Mouse (Mus musculus) heart, postnatal 14 days (tissue): Measurements from ENCODE around the gene Slc35a3. TPM values are rescaled to one million over a fixed set of nuclear protein-coding genes. Genes with fewer than 3 reads are reported as not detected.
"Not testable (repeated sequence)": the region's sequence is repeated elsewhere in the genome, so short reads cannot be mapped to it uniquely, and the experiment has no call there.

Source experiments
- DNase-seq, 2 experiments: peaks; one replicate each; pipeline ENCODE4 v3.0.0; 2021 to 2022
- intact Hi-C: fragments of 180-260 bp; cut with DNase I; formaldehyde crosslinking; loops from one replicate; pipeline ENCODE4 v1.15.1; 2025
- total RNA-seq, 2 experiments: library from RNA; stranded (reverse); gene quantifications; 2 replicates each; pipeline ENCODE4 v1.2.3; 2021

Gene Slc35a3
- total RNA-seq, 2 experiments from 2014 or later = 17.3 to 17.5 TPM

- no peak for DNase-seq
- intact Hi-C loops = no loop called here
Observed at GRCm38 (mm10) chr3:116702647-116703272, 9.9 kb downstream of the Slc35a3 start.

GRCm38 (mm10) chr3:116701601-116702000 is 11.0 kb downstream of the Slc35a3 start:
- intact Hi-C loops = no loop called here
- DNase-seq = no peak

GRCm38 (mm10) chr3:116698786-116699185 is 13.8 kb downstream of the Slc35a3 start:
- peak in 1 of 2 experiments; percentile 19 for DNase-seq

GRCm38 (mm10) chr3:116695666-116695985 is 17.0 kb downstream of the Slc35a3 start:
- intact Hi-C loops = loop anchor here (10.0 kb wide), 1 partner anchor 49 kb away; no protein-coding TSS in a partner anchor
- DNase-seq = no peak

More at GRCm38 (mm10) chr3:116698786-116699185, 13.8 kb downstream of the Slc35a3 start:
- intact Hi-C loops = loop anchor here (10.0 kb wide), 1 partner anchor 46 kb away; no protein-coding TSS in a partner anchor

- no peak for DNase-seq
- intact Hi-C loops = loop anchor here (10.0 kb wide), 1 partner anchor 50 kb away; no protein-coding TSS in a partner anchor
Observed at GRCm38 (mm10) chr3:116694955-116695665, 17.5 kb downstream of the Slc35a3 start.

GRCm38 (mm10) chr3:116694312-116694711 is 18.3 kb downstream of the Slc35a3 start:
- no peak for DNase-seq
- intact Hi-C loops = loop anchor here (10.0 kb wide), 1 partner anchor 50 kb away; no protein-coding TSS in a partner anchor

GRCm38 (mm10) chr3:116681160-116681559 is 31.5 kb downstream of the Slc35a3 start, which contains the start of gene Gm43191:
TSS of gene Gm43191 (minus strand) at chr3:116681260.
- DNase-seq = no peak
- intact Hi-C loops = no loop called here

GRCm38 (mm10) chr3:116664281-116664680 is 48.4 kb downstream of the Slc35a3 start:
- intact Hi-C loops = loop anchor here (5.0 to 10.0 kb wide), 2 partner anchors 48 to 159 kb away; partner anchors contain the start of genes Rtca and Slc35a3
- not testable (repeated sequence) for DNase-seq

GRCm38 (mm10) chr3:116662463-116662863 is 50.2 kb downstream of the Slc35a3 start, which contains the start of gene Mfsd14a:
TSS of gene Mfsd14a (minus strand) at chr3:116662677.
- peak; percentile 100 for DNase-seq
- intact Hi-C loops = loop anchor here (1.0 to 10.0 kb wide), 3 partner anchors 50 to 158 kb away; partner anchors contain the start of genes Rtca, Sass6 and Slc35a3

- no peak for DNase-seq
- intact Hi-C loops = loop anchor here (1.0 to 10.0 kb wide), 3 partner anchors 50 to 157 kb away; partner anchors contain the start of genes Rtca, Sass6 and Slc35a3
Observed at GRCm38 (mm10) chr3:116661870-116662414, 50.7 kb downstream of the Slc35a3 start.

- intact Hi-C loops = loop anchor here (5.0 to 10.0 kb wide), 2 partner anchors 51 to 157 kb away; partner anchors contain the start of genes Rtca and Slc35a3
- DNase-seq = no peak
Observed at GRCm38 (mm10) chr3:116661288-116661869, 51.3 kb downstream of the Slc35a3 start.

GRCm38 (mm10) chr3:116659856-116660430 is 52.7 kb downstream of the Slc35a3 start:
- intact Hi-C loops = loop anchor here (5.0 to 10.0 kb wide), 2 partner anchors 52 to 155 kb away; partner anchors contain the start of genes Rtca and Slc35a3
- DNase-seq = no peak

- no peak for DNase-seq
- intact Hi-C loops = no loop called here
Observed at GRCm38 (mm10) chr3:116658928-116659565, 53.6 kb downstream of the Slc35a3 start.

- intact Hi-C loops = no loop called here
- DNase-seq = no peak
Observed at GRCm38 (mm10) chr3:116656184-116656965, 56.3 kb downstream of the Slc35a3 start.

- DNase-seq, intact Hi-C loops: not testable (repeated sequence)
Observed at GRCm38 (mm10) chr3:116654051-116654450, 58.6 kb downstream of the Slc35a3 start.

- intact Hi-C loops = no loop called here
- DNase-seq = no peak
Observed at GRCm38 (mm10) chr3:116653278-116653945, 59.2 kb downstream of the Slc35a3 start.

- no peak for DNase-seq
- intact Hi-C loops = no loop called here
Observed at GRCm38 (mm10) chr3:116652033-116652446, 60.6 kb downstream of the Slc35a3 start.

- intact Hi-C loops = no loop called here
- DNase-seq = no peak
Observed at GRCm38 (mm10) chr3:116650698-116651097, 61.9 kb downstream of the Slc35a3 start.
